Mouse (Mus musculus): ENCODE results near the gene Slc22a14.

DNA sequence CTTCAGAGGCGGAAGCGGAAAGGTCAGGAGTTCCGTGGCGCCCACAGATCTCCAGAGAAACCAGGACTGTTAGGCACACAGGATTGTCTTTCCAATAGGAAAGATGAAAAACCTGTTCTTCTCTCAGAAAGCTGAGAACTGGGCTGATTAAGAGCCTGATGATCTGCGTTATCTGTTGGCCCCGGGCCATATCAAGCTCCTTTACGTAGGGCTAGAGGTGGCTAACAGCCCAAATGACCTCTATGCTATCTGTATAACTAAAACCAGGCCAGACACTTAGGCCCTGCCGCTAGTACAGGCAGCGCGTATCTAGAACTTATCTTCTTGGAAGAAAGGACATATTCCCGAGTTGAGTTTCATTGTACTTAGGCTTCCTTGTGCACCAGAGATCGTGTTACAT is 2.1 kb downstream of the Slc22a14 start:
- TF ChIP-seq CTCF (IDR thresholded peaks at IDR 0.05; ENCODE audit: borderline replicate concordance, insufficient read depth, low read depth, low read length) (no peak), POLR2A (IDR thresholded peaks at IDR 0.05; ENCODE audit: borderline replicate concordance, insufficient read depth, low read length) (no peak)

Data from cerebellum, adult 2 months (tissue).